Mouse (Mus musculus) lung, adult 2 months (tissue): ENCODE data around the gene Eva1b. TPM values are rescaled to one million over a fixed set of nuclear protein-coding genes. Genes with fewer than 3 reads are reported as not detected.
"Not testable (repeated sequence)": the region's sequence is repeated elsewhere in the genome, so short reads cannot be mapped to it uniquely, and the experiment has no call there.

Experiments used
- DNase-seq: peaks from one replicate; pipeline ENCODE4 v3.0.0; 2022
- H3K4me1 ChIP-seq: fragments of 200-500 bp; 2 replicates; pipeline ENCODE4 v1.6.1; 2011; ENCODE audit warnings: low read length; ENCODE audit not compliant: control insufficient read depth, insufficient read depth
- H3K4me3 ChIP-seq: fragments of 200-500 bp; replicated peaks from 2 replicates; pipeline ENCODE3; 2011; ENCODE audit warnings: low read depth, mild to moderate bottlenecking, control low read depth, low read length; ENCODE audit errors: extremely low read depth
- CTCF ChIP-seq: fragments of 200-500 bp; IDR thresholded peaks from 2 replicates; pipeline ENCODE4 v1.5.1; 2011; ENCODE audit warnings: mild to moderate bottlenecking, low read length, control low read depth; ENCODE audit not compliant: insufficient read depth
- POLR2A ChIP-seq: fragments of 200-500 bp; IDR thresholded peaks from 2 replicates; pipeline ENCODE4 v1.6.1; 2011; ENCODE audit warnings: low read depth, mild to moderate bottlenecking, control low read depth, low read length, borderline replicate concordance; ENCODE audit errors: extremely low read depth
- WGBS: fragments of 180-500 bp; shearing (Covaris S2); methylation state at CpG from one replicate; pipeline ENCODE4 v1.1.7; 2018; 5-methylcytosine and 5-hydroxymethylcytosine counted together
- polyA plus RNA-seq: library from polyadenylated mRNA; depleted of rRNA; stranded (reverse); fragments of >200 nt; gene quantifications from 2 replicates; pipeline ENCODE4 v1.2.3, GENCODE M21; 2012

Gene Eva1b
- polyA plus RNA-seq, 1 experiment, result 221 TPM

GRCm38 (mm10) chr4:126162544-126163066 lies 15.1 kb downstream of the Eva1b start:
- under 1% methylated on average over 44 of the region's 44 CpGs for WGBS

GRCm38 (mm10) chr4:126163067-126163659 lies 15.6 kb downstream of the Eva1b start, which contains the start of gene Sh3d21:
Gene Sh3d21 (minus strand): TSS chr4:126163491.
- H3K4me3 ChIP-seq, result peak within 1 kb of the TSS; percentile 70
- no peak for DNase-seq
- TF ChIP-seq CTCF, result no peak
- peak; percentile 23; the same call in 1 of the 2 replicates for TF ChIP-seq POLR2A
- WGBS, result 12% methylated on average over 22 of the region's 22 CpGs
- peaks cover 10% of the 10 kb centered on the region for H3K4me1 ChIP-seq

More at GRCm38 (mm10) chr4:126162544-126163066, 15.1 kb downstream of the Eva1b start:
- TF ChIP-seq POLR2A (peak; percentile 93), CTCF (no peak)
- peak; percentile 87 for DNase-seq
- Histone ChIP-seq H3K4me1 (peaks cover 10% of the 10 kb centered on the region), H3K4me3 (peak overlapping the region; percentile 70)

GRCm38 (mm10) chr4:126163685-126164084 lies 16.1 kb downstream of the Eva1b start:
- no peak for DNase-seq
- Histone ChIP-seq H3K4me1 (peaks cover 10% of the 10 kb centered on the region), H3K4me3 (no peak overlapping the region)
- 61% methylated on average over 4 of the region's 4 CpGs for WGBS
- TF ChIP-seq CTCF (no peak), POLR2A (no peak)

GRCm38 (mm10) chr4:126165092-126165491 lies 17.5 kb downstream of the Eva1b start:
- not testable (repeated sequence) for H3K4me3 ChIP-seq, DNase-seq, H3K4me1 ChIP-seq
- 66% methylated on average over 9 of the region's 10 CpGs for WGBS

- no peak for TF ChIP-seq CTCF
- no peak for TF ChIP-seq POLR2A
- peak; percentile 49 for DNase-seq
- Histone ChIP-seq H3K4me1 (peaks cover 10% of the 10 kb centered on the region), H3K4me3 (no peak overlapping the region)
- WGBS, result 47% methylated on average over 3 of the region's 3 CpGs
Observed at GRCm38 (mm10) chr4:126166084-126166483, 18.5 kb downstream of the Eva1b start.

- Histone ChIP-seq H3K4me3 (no peak overlapping the region), H3K4me1 (peaks cover 4% of the 10 kb centered on the region; the same call in 1 of the 2 replicates)
- TF ChIP-seq POLR2A (no peak), CTCF (no peak)
- 44% methylated on average over 6 of the region's 6 CpGs for WGBS
- no peak for DNase-seq
Observed at GRCm38 (mm10) chr4:126168851-126169250, 21.3 kb downstream of the Eva1b start.

- not testable (repeated sequence) for H3K4me1 ChIP-seq, H3K4me3 ChIP-seq, DNase-seq
- 82% methylated on average over 5 of the region's 5 CpGs for WGBS
Observed at GRCm38 (mm10) chr4:126170737-126171136, 23.2 kb downstream of the Eva1b start.

- no peak overlapping the region for H3K4me3 ChIP-seq
- no peak for TF ChIP-seq POLR2A
- TF ChIP-seq CTCF, result no peak
- no peaks in the 10 kb centered on the region for H3K4me1 ChIP-seq
- 82% methylated on average over 5 of the region's 5 CpGs for WGBS
- no peak for DNase-seq
Observed at GRCm38 (mm10) chr4:126173800-126174199, 26.3 kb downstream of the Eva1b start.

GRCm38 (mm10) chr4:126175980-126176379 lies 28.4 kb downstream of the Eva1b start:
- WGBS, result 71% methylated on average over 7 of the region's 7 CpGs
- not testable (repeated sequence) for DNase-seq, H3K4me1 ChIP-seq, H3K4me3 ChIP-seq

- 41% methylated on average over 7 of the region's 7 CpGs for WGBS
- DNase-seq, result peak; percentile 41
- TF ChIP-seq POLR2A (no peak), CTCF (peak; percentile 91)
- no peak overlapping the region for H3K4me3 ChIP-seq
- no peaks in the 10 kb centered on the region; the same call in 1 of the 2 replicates for H3K4me1 ChIP-seq
Observed at GRCm38 (mm10) chr4:126181170-126181957, 33.8 kb downstream of the Eva1b start.
